Mouse (Mus musculus) spleen, adult 18-20 months (tissue): ENCODE results near the gene Sars.

Experiments
- DNase-seq, 2 experiments: peaks; one replicate each; pipeline ENCODE4 v3.0.0; 2022; ENCODE audit warnings: mixed read lengths in 2 of 2

Gene Sars

DNA sequence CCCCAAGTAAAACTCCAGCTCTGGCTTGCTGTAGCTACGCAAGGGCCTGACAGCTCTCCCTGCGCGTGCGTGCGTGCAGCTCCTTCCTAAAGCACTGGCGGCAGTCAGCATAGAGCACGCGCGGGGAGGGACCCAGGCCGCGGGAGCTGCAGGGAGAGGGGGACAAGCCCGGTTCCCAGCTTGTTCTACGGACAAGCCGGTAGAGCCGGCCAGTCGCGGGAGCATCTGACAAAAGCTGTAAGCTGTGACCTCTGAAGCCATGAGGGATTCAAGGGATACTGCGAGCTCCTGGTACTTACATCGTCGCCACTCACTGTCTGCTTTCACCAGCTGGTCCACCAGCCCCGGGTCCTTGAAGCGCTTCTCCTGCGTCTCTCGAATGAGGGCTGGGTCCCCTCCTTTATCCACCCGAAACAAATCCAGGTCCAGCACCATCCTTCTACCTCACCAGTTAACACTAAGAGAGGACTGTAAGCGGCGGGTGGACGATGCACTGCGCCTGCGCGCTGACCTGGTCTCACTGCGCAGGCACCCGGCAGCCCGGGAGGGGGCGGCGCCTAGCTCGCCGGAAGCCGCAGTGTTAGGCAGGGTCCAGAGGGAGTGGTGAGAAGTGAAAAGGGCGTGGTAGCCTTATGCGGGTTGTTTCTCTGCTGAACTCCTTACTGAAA, at the start of gene Sars:
TSS of gene Sars (minus strand) at position 512 of the 668 bp plus-strand sequence.
- DNase-seq: peak; percentile 83 to 91

DNA sequence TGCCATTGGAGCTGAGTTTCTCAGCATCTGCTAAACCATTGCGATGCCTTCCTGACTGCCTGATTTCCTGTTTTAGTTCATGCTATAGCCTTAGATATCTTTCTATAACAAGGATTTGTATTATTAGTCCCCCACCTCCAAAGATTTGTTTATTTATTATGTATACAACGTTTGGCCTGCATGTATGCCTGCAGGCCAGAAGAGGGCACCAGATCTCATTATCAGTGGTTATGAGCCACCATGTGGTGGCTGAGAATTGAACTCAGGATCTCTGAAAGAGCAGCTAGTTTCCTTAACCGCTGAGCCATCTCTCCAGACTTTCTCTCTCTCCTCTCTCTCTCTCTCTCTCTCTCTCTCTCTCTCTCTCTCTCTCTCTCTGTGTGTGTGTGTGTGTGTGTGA, 45.0 kb upstream of the Sars start:
- DNase-seq: no peak

DNA sequence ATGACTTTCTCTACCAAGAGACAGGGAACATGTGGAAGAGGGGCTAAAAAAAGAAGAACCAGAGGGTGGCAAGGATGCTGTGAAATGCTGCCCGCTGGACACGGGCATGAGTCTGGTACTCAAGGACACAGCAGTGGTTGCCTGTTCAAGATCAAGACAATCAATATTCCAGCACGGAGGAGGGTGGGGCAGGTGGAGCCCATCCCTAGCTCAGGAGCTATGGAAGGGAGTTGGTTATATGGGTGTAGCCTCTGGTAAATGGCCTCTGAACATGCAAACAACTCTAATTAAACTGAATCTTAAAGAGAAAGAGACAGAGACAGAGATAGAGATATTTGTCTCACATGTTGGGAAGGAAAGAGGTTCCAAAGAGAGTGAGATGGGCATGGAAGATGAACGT, 39.7 kb upstream of the Sars start:
- no peak for DNase-seq

DNA sequence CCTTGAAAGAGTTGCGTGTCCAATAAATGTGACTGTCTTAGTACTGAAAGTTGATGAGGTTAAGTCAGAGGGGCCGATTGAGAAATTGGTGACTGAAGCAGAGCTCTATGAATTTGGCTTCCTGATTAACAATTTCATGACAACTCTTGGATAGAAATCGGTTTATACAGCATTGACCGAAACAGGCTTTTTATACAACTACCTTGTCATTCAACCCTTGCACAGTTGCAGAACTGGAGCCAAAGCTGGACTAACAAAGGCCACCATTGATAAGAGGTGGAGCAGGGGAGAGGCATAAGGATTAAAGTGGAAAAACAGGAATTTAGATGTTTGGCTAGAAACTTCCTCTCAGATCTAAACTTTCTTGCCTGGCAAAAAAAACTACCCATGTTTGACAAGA, 33.8 kb upstream of the Sars start:
- no peak for DNase-seq

DNA sequence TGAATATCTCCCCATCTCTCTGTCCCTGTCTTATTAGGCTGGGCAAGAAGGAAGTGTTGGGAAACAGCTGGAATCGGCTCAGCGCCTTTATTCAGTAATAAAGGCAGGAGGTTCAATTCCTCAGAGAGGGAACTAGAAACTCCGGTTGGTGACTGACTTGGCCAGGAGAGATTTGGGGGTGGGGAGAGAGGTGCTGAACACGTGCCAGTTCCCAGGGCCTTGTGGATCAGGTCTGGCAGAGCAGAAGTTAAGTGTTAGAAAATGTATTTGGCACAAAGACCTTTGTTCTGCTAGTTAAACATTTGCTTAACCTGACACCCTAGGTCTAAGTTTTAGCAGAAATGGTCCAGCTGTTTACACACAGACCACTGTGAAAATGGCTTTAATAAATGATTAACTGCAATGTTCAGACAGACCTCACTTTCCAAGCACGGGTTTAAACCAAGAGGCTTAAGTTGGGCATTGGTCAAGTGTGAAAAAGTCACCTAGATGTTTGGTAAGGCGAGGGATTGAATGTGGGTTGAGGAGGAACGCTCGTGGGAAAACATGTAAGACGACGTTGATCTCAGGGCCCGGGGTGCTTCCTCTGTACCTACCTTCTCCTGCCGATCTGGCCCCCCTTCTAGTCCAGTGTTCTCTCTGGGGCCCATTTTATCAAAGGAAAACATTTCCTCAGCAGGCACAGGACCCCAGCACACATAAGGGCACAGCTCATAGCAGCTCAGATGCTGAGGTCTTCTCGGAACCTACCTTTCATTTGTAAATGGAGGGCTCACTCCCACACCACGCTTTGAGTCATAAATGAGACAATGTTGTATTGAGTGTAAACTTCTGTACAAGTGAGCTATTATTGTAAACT, 32.0 kb upstream of the Sars start:
- no peak for DNase-seq

DNA sequence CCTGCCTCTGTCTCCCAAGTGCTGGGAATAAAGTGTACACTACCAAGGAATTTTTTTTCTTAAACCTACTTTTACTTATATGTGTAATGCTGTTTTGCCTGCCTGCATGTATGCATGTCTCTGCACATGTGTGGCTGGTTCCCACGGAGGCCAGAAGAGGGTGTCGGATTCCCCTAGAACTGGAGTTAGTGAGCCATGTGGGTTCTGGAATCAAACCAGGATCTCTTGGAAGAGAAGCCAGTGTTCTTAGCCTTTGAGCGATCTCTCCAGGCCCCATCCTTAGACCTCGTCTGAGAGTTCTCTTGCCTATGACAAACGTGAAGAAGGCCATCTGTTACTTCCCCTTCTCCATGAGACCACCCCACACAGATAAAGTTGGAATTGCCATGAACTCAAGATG, 30.5 kb upstream of the Sars start:
- no peak for DNase-seq

DNA sequence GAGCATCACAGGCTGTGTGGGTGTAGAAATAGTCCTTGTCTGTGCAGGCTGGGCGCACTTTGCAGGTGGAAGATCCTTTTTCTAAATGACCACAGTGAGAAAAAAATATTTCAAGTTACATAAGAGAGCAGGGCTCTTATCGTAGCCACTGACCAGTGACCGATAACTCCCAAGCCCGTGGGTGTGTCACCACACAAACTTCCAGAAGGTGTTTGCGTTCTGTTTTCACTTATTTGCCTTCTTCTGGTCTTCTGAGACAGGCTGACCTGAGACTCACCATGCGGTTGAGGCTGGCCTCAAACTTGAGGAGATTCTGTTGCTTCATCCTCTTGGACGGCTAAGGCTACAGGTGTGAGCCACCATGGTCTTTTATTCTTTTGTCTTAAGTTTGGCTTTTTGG, 30.0 kb upstream of the Sars start:
- DNase-seq: no peak

DNA sequence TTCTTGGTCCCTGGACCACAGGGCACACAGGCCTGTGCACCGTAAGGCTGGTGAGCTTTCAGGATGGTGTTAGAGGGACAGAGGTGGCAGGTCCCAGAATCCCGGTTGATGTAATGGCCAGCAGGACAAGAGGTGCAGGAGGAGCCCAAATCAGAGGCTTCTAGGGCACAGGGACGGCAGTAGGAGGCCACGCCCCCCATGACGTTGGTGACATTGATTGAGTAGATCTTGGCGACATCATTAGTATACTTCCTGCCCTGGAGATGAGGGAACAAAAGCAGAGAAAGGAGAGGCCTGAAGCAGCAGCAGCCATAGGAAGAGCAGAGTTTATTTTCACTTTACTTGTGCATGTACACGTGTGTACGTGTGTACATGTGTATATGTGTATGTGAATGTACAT, 22.8 kb upstream of the Sars start:
- DNase-seq: no peak

DNA sequence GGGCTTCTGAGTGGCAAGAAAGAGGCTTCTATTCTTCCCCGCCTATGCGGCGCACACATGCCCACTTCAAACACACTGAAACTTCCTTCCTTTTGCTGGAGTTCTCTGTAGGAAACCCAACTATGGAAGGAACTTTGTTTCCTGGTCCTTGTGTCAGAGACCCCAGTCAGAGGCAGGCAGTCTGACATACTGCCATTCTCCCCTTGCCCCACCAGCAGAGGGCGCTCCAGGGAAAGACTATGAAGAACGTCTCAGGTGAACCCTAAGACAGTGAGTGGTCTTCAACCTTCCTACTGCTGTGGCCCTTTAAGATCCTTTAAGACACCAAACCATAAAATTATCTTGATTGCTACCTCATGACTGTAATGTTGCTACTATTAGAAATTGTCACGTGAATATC, 21.4 kb upstream of the Sars start:
- peak in 1 of 2 experiments; percentile 57 for DNase-seq

DNA sequence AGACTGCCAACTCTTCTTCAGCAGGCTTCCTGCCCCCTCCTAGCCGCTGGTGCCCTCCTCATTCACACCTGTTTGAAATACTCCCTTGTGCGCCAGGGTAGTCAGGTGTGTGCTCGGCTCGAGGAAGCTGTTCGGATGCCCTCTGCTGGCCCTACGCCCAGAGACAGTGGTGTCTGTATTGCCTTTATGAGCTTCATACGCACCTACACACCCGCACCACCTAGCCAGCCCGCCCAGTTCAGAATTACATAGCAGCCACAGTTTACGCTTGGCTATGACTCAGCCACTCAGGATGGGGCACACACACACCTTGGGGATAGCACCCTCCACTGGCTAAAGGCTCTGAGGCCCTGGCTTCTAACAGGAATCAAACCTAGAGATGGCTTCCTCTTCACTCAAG, 13.9 kb upstream of the Sars start:
- DNase-seq: peak; percentile 43 to 54

DNA sequence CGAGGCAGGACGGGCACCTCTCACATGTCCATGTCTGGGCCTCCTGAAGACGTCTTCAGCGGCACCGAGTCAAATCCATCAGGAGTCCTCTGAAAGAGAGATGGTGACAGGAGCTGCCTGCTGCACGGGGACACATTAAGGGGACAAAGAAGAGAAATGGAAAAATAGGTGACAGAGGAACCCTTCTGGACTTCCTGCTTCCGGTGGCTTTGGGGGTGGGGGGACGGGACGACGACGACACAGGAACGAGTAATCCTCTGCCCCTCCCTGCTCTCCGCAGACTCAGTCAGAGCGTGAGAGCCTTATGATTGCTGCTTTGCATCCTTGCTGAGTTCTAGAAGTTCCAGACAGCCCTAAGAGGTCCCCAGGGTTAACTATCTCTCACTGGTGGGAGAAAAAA, 13.4 kb upstream of the Sars start:
- peak; percentile 7 to 15 for DNase-seq

DNA sequence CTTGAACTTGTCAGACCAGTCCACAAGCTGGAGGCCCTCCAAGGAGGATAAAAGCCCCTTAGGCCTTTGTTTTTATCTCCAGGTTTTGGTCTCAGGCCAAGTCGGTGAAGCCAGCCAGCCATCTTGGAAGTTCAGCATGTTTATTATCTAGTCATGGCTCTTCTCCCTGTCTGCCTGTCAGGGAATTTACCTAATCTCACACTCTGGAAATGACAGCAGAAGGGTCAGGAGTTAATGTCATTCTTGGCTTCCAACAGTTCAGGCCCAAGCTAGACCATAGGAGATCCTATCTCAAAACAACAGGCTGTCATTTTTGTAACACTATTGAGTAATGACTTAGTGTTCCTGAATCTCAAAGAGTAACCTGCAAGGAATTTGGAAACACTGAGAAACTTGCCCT, 9.2 kb upstream of the Sars start:
- DNase-seq: no peak

DNA sequence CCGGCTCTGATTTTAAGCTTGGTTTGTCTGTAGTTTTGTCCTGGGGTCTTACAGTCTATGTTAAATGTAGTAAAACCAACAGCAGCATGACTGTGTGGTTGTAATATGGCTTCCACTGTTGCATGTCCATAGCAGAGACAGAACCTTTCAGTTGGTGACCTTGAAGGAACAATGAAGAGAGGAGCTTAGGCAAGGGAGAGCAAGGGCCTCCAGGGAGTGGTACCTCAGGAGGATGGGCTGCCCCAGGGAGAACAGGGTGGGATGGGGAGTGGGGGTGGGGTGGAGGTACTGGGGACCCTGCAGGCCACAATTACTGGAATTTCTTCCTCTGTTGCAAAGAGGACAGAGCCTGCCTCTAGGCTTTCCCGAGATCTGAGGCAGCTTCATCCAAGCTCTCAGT, 7.0 kb upstream of the Sars start:
- DNase-seq: no peak

DNA sequence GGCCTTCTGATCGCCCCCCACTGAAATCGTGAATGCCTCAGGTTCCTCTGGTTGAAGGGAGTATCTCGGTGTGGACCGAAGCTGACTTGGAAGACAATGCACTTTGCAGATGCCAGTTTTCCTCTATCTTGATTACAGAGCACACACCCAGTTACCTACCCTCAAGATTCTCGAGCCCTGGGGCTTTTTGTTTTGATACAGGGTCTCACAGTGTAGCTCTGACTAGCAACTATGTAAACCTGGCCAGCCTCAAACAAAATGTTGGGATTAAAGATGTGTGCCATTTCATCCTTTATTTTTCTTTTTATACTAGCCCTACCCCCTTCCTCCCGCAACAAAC, 327 bp upstream of the Sars start:
- DNase-seq: no peak

DNA sequence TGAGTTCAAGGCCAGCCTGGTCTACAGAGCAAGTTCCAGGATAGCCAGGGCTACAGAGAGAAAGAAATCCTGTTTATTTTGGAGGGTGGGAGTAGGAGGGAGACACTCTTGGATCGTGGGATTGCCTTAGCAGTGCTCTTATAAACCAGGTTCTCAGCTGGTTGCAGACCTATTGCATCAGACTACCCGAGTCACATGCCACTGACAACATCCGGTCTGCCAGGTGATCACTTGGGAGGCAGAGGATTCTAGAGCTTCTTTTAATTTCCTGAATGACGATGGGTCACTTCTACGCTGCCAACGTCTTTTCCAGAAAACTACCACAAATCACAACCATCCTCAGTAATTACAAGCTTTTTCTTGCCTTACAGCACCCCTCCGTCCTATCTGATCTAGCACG, 980 bp downstream of the Sars start:
- peak in 1 of 2 experiments; percentile 19 for DNase-seq

DNA sequence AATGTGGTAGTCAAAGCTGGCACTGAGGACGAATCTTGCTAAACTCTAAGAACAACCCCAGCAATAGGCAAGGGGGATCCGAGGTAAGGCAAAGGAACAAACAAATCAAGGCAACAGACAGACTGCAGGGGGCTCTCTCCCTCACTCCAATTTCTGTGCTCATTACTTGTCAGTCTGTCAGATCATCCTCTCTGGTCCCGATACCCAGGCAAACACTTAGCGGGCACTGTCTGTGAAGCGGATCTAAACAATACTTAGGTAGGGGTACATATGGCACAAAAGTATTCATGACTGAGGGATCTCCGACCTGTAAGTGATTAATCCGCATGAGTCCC, 8.7 kb downstream of the Sars start:
- DNase-seq: no peak

DNA sequence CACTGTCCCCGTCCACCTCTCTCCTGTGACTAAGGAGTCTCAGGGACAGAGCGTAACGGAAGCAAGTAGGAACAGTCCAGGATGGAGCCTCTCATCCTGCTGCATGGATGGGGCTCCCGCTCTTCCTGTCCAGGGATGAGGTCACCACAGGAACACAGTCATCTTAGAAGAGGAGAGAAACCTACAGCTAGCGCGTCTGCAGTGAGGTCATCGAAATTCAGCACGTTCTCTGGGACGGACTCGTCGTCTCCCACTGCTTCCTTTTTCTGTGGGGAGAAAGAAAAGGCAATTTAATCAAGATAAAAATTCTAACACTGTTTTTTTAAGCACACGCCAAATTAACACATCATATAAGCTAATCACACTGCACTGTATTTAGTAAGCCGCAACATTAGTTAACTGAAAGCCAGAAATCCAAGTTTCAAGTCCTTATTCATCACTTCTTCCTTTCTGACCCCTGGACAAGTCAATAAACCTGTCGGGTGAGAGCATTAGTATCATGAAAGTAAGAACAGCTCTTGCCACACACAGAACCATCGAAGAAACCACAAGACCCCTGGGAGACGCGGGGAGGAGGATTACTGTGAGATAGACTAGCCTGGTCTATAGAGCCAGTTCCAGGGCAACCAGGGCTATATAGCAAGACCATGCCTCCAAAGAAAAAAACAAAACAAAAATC, 9.2 kb downstream of the Sars start:
- DNase-seq: no peak

DNA sequence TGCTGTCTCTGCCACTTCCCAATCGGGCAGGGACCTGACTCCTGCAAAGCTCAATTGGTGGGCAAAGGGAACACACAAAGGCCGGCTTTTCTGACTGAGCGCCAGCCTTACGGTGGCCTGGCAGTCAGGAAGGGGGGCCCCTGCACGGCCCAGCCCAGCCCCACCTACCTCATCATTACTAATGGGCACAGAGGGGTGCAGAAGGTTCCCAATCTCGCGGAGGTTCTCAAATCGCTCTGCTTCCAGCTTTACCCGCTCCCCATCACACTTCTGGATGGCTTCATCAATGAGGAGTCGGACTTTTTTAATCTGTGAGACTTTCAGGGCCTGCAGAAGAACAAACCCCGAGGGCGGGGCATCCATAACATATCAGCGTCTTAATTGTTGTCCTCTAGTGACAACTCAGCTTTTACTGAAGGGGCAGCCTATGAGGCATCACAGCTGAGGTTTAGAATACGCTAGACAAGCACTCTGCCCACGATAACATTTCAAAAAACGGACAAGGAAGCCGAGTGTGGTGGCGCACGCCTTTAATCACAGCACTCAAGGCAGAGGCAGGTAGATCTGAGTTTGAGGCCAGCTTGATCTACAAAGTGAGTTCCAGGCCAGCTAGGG, 11.0 kb downstream of the Sars start:
- no peak for DNase-seq

DNA sequence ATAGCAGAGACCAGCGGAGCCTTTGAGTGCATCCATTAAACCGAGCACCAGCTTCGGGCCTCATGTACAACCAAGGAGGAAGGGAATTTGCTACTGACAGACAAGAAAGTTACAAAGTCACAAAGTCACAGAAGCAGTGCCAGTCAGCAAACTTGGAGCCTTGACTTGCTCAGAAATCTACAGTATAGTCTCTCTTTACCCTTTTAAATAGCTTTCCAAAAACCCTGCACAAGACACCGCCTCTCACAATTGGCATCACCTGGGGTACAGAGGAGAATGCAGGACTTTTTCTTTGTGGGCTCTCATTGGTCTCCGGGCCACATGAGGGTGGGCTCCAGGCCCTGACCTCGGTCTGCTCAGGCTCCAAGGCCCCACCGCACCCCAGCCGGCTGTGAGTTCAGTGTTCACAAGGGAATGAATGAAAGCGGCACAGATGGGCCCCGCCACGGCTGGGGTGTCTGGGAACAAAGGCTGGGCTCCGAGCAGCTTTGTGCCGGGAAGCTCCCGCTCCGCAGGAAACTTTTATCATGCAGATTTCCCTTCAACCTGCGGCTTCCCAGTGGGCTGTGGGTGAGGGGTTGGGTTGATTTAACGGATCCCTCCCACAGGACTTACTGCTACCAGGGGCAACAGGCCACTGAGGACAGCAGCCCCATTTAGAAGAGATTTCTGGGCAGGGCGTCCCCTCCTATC, 11.7 kb downstream of the Sars start:
- DNase-seq: no peak

DNA sequence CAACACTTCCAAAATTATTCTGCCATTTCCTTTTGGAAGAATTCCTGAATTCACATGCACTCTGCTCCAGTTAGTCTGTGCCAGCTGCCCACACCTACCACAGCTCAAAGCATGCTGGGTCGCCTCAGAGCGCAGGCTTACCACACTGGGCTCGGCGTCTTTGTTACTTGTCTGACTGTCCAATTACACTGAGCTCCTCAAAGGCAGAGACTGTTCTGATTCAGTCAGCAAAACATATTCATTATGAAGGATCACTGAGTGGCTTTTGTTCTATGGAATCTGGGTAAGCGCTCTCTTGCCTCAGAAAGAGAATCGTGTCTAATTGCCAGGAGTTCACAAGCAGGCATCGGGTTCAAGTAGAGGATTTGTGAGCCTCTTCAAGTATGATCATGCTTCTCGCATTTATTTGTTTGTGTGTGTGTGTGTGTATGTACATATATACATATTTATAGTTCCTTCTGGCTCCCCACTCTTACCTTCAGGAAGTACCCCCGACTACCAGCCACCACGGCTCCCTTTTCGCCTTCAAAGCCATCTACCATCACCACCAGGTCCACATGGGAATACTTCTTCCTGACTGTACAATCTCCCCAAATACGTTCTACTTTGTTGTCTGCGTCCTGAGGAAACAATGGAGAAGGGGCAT, 12.3 kb downstream of the Sars start:
- no peak for DNase-seq

DNA sequence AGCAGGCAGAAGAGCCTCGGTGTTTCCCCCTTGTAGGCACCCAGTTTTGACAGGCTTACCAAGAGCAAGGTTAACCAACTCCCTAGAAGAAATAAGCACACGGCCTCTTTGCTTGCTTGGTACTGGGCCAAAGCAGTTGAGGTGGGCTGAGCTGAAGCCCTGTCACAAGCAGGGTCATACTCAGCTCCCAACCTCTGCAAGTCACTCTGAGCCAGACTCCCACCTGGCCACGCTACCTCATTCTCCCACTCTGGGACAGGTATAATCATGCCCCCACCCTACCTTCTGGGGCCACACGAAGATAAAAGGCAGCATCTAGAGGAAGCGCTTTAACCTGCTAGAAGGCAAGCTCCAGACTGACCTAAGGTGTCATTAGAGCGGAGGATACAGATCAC, 19.4 kb downstream of the Sars start:
- no peak for DNase-seq

DNA sequence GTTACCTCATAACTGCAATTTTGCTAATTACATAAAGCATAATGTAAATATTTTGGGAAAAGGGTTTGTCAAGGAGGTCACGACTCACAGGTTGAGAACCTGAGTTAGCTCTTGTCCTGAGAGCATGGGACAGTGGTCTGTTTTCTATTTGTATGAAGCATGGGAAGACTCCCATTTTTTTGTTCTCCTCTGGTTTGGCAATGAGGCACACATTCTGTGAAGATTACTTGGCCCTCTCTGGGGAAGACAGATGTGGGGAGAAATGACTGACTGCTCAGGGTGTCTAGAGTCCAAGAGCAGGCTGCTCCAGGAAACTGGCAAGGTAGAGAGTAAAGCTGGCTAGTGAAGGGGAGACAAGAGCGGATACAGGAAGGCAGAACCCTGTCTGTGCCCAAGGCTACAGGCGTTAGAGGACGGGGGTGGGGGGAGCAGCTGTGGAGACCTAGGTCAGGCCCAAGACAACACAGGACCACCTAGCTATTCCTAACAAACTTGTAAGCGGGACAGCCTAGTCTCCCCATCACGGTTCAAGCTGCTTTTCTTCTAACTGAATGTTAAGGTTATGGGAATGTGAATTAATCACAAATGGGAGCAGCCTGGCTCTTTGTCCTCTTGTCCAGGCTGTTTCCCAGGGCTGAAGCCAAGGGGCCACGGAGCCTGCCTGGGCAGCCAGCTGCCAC, 19.9 kb downstream of the Sars start:
- no peak for DNase-seq
